Mouse (Mus musculus): ENCODE data around the gene Uvssa. TPM values are rescaled to one million over a fixed set of nuclear protein-coding genes. Genes with fewer than 3 reads are reported as not detected.
"Not testable (repeated sequence)": the region's sequence is repeated elsewhere in the genome, so short reads cannot be mapped to it uniquely, and the experiment has no call there.

Gene Uvssa
- total RNA-seq (2015) (5.2 and 6.5 TPM in 2 replicates), total RNA-seq (2017) (4.9 and 6.1 TPM in 2 replicates)

GRCm38 (mm10) chr5:33378302-33378854 lies at the start of gene Uvssa:
Gene Uvssa (plus strand): TSS chr5:33378549.
- peak; percentile 95 for ATAC-seq (replicated peaks; ENCODE audit: poor library complexity)

- no peak for ATAC-seq (replicated peaks; ENCODE audit: poor library complexity)
Measured at GRCm38 (mm10) chr5:33334381-33335272, 43.7 kb upstream of the Uvssa start.

GRCm38 (mm10) chr5:33335273-33335976 lies 42.9 kb upstream of the Uvssa start, which contains the start of gene Maea:
Gene Maea (plus strand): TSS chr5:33335509.
- peak; percentile 100 for ATAC-seq (replicated peaks; ENCODE audit: poor library complexity)

- ATAC-seq (replicated peaks; ENCODE audit: poor library complexity) = peak; percentile 47
Measured at GRCm38 (mm10) chr5:33335977-33336360, 42.4 kb upstream of the Uvssa start.

GRCm38 (mm10) chr5:33337206-33337605 lies 41.1 kb upstream of the Uvssa start:
- ATAC-seq (replicated peaks; ENCODE audit: poor library complexity) = no peak

- no peak for ATAC-seq (replicated peaks; ENCODE audit: poor library complexity)
Measured at GRCm38 (mm10) chr5:33341165-33341564, 37.2 kb upstream of the Uvssa start.

- not testable (repeated sequence) for ATAC-seq (replicated peaks; ENCODE audit: poor library complexity)
Measured at GRCm38 (mm10) chr5:33342248-33342647, 36.1 kb upstream of the Uvssa start.

- ATAC-seq (replicated peaks; ENCODE audit: poor library complexity) = no peak
Measured at GRCm38 (mm10) chr5:33342821-33343220, 35.5 kb upstream of the Uvssa start.

GRCm38 (mm10) chr5:33343571-33343970 lies 34.8 kb upstream of the Uvssa start:
- ATAC-seq (replicated peaks; ENCODE audit: poor library complexity) = no peak

GRCm38 (mm10) chr5:33344070-33344469 lies 34.3 kb upstream of the Uvssa start:
- peak; percentile 61 for ATAC-seq (replicated peaks; ENCODE audit: poor library complexity)

GRCm38 (mm10) chr5:33347620-33348019 lies 30.7 kb upstream of the Uvssa start:
- no peak for ATAC-seq (replicated peaks; ENCODE audit: poor library complexity)

GRCm38 (mm10) chr5:33349205-33349604 lies 29.1 kb upstream of the Uvssa start:
- ATAC-seq (replicated peaks; ENCODE audit: poor library complexity) = no peak

GRCm38 (mm10) chr5:33349706-33350105 lies 28.6 kb upstream of the Uvssa start:
- ATAC-seq (replicated peaks; ENCODE audit: poor library complexity) = no peak

GRCm38 (mm10) chr5:33351556-33352272 lies 26.6 kb upstream of the Uvssa start:
- ATAC-seq (replicated peaks; ENCODE audit: poor library complexity) = peak; percentile 77

GRCm38 (mm10) chr5:33352273-33352645 lies 26.1 kb upstream of the Uvssa start:
- peak; percentile 73 for ATAC-seq (replicated peaks; ENCODE audit: poor library complexity)

GRCm38 (mm10) chr5:33353011-33353410 lies 25.3 kb upstream of the Uvssa start:
- no peak for ATAC-seq (replicated peaks; ENCODE audit: poor library complexity)

GRCm38 (mm10) chr5:33357494-33357893 lies 20.9 kb upstream of the Uvssa start:
- ATAC-seq (replicated peaks; ENCODE audit: poor library complexity) = 0 out of 2 replicates have a peak, but pooled peaks have one; percentile 27

GRCm38 (mm10) chr5:33358467-33358866 lies 19.9 kb upstream of the Uvssa start:
- peak; percentile 85 for ATAC-seq (replicated peaks; ENCODE audit: poor library complexity)

GRCm38 (mm10) chr5:33363263-33363662 lies 15.1 kb upstream of the Uvssa start:
- ATAC-seq (replicated peaks; ENCODE audit: poor library complexity) = no peak

- no peak for ATAC-seq (replicated peaks; ENCODE audit: poor library complexity)
Measured at GRCm38 (mm10) chr5:33368651-33369050, 9.7 kb upstream of the Uvssa start.

- peak; percentile 83 for ATAC-seq (replicated peaks; ENCODE audit: poor library complexity)
Measured at GRCm38 (mm10) chr5:33371137-33371536, 7.2 kb upstream of the Uvssa start.
